Mouse (Mus musculus) CH12.LX (cell line): ENCODE results near the gene Corin. TPM values are rescaled to one million over a fixed set of nuclear protein-coding genes. Genes with fewer than 3 reads are reported as not detected.
A peak's percentile ranks its signal among the peaks of the same experiment; 100 is the strongest.

Experiments used
- DNase-seq: peaks from one replicate; pipeline ENCODE4 v3.0.0-alpha.2; 2013; ENCODE audit errors: extremely low read depth
- H3K27ac ChIP-seq: 2 replicates; pipeline ENCODE4 v1.5.1; 2012; ENCODE audit warnings: low read depth, mild to moderate bottlenecking, control low read depth, moderate library complexity; ENCODE audit not compliant: insufficient read depth
- H3K27me3 ChIP-seq: replicated peaks from 2 replicates; pipeline ENCODE3; 2012; ENCODE audit warnings: inconsistent platforms
- H3K36me3 ChIP-seq, 2 experiments: replicated peaks in 1 of 2; 2 replicates each; pipeline versions ENCODE3 to v1.6.1; 2012; ENCODE audit warnings: inconsistent platforms in 1 of 2, low read length in 1 of 2, mild to moderate bottlenecking in 1 of 2, mixed read lengths in 1 of 2, moderate library complexity in 1 of 2; ENCODE audit not compliant: control insufficient read depth in 1 of 2, insufficient read depth in 1 of 2
- H3K4me1 ChIP-seq, 2 experiments: 2 replicates each; pipeline ENCODE4 v1.6.1; 2012; ENCODE audit warnings: inconsistent platforms in 1 of 2, moderate library complexity in 1 of 2; ENCODE audit not compliant: insufficient read depth in 2 of 2, control insufficient read depth in 1 of 2
- H3K4me2 ChIP-seq: 2 replicates; pipeline ENCODE4 v1.6.1; 2012; ENCODE audit warnings: low read depth, mild to moderate bottlenecking, control low read depth; ENCODE audit not compliant: poor library complexity, insufficient read depth, severe bottlenecking
- H3K4me3 ChIP-seq, 3 experiments: fragments of 150-350 bp in 1 of 3; sonication (generic) in 1 of 3; replicated peaks in 1 of 3; 2 replicates each; pipeline versions ENCODE3 to v1.5.1; 2011 to 2012; ENCODE audit warnings: low read depth in 2 of 3, low read length in 2 of 3, mild to moderate bottlenecking in 2 of 3, moderate library complexity in 2 of 3, control low read depth in 1 of 3, improper control_type of control experiment in 1 of 3, inconsistent platforms in 1 of 3, mixed read lengths in 1 of 3; ENCODE audit not compliant: poor library complexity in 1 of 3
- H3K79me2 ChIP-seq: replicated peaks from 2 replicates; pipeline ENCODE4 v1.6.1; 2012; ENCODE audit warnings: mild to moderate bottlenecking, moderate library complexity; ENCODE audit not compliant: control insufficient read depth, poor library complexity, insufficient read depth, severe bottlenecking; ENCODE audit errors: extremely low read depth
- H3K9ac ChIP-seq: 2 replicates; pipeline ENCODE4 v1.6.1; 2012; ENCODE audit warnings: low read depth, mild to moderate bottlenecking, control low read depth, moderate library complexity; ENCODE audit not compliant: insufficient read depth
- H3K9me3 ChIP-seq: replicated peaks from 2 replicates; pipeline ENCODE3; 2012; ENCODE audit warnings: low read length, inconsistent platforms, mixed read lengths
- BHLHE40 ChIP-seq: IDR thresholded peaks from 2 replicates; pipeline ENCODE4 v1.6.1; 2011; ENCODE audit warnings: mild to moderate bottlenecking, low read depth, low read length, improper control_type of control experiment
- CTCF ChIP-seq, 2 experiments: IDR thresholded peaks in 1 of 2; conservative IDR thresholded peaks in 1 of 2; 2 replicates each; pipeline ENCODE4 v1.5.1; 2011 to 2012; ENCODE audit warnings: low read depth in 2 of 2, low read length in 2 of 2, improper control_type of control experiment in 1 of 2, inconsistent platforms in 1 of 2, mild to moderate bottlenecking in 1 of 2, moderate library complexity in 1 of 2
- ELF1 ChIP-seq: IDR thresholded peaks from 2 replicates; pipeline ENCODE4 v1.6.1; 2014; ENCODE audit warnings: low read depth, mild to moderate bottlenecking, inconsistent platforms, low read length, improper control_type of control experiment
- ETS1 ChIP-seq: conservative IDR thresholded peaks from 2 replicates; pipeline ENCODE4 v1.6.1; 2012; ENCODE audit warnings: low read depth, mild to moderate bottlenecking, inconsistent platforms, low read length, improper control_type of control experiment, moderate library complexity
- JUN ChIP-seq: IDR thresholded peaks from 2 replicates; pipeline ENCODE4 v1.6.1; 2011; ENCODE audit warnings: low read depth, mild to moderate bottlenecking, low read length, improper control_type of control experiment, moderate library complexity; ENCODE audit not compliant: insufficient read depth
- KAT2A ChIP-seq: IDR thresholded peaks from 2 replicates; pipeline ENCODE4 v1.6.1; 2012; ENCODE audit warnings: low read length, improper control_type of control experiment, inconsistent platforms; ENCODE audit not compliant: insufficient replicate concordance
- MAFK ChIP-seq: IDR thresholded peaks from 2 replicates; pipeline ENCODE4 v1.6.1; 2011; ENCODE audit warnings: low read length, improper control_type of control experiment; ENCODE audit not compliant: insufficient replicate concordance
- PAX5 ChIP-seq: IDR thresholded peaks from 2 replicates; pipeline ENCODE4 v1.6.1; 2012; ENCODE audit warnings: low read length, inconsistent platforms, mixed read lengths
- POLR2A ChIP-seq: IDR thresholded peaks from 2 replicates; pipeline ENCODE4 v1.6.1; 2011; ENCODE audit warnings: low read depth, mild to moderate bottlenecking, improper control_type of control experiment, low read length
- SMC3 ChIP-seq: IDR thresholded peaks from 2 replicates; pipeline ENCODE4 v1.6.1; 2011; ENCODE audit warnings: low read depth, low read length, improper control_type of control experiment
- TBP ChIP-seq: conservative IDR thresholded peaks from 2 replicates; pipeline ENCODE4 v1.6.1; 2011; ENCODE audit warnings: low read depth, low read length, improper control_type of control experiment
- TCF12 ChIP-seq: IDR thresholded peaks from 2 replicates; pipeline ENCODE4 v1.6.1; 2014; ENCODE audit warnings: low read depth, mild to moderate bottlenecking, inconsistent platforms, low read length, improper control_type of control experiment
- USF1 ChIP-seq: IDR thresholded peaks from 2 replicates; pipeline ENCODE4 v1.6.1; 2014; ENCODE audit warnings: low read depth, mild to moderate bottlenecking, inconsistent platforms, low read length, improper control_type of control experiment
- USF2 ChIP-seq: conservative IDR thresholded peaks from 2 replicates; pipeline ENCODE4 v1.6.1; 2011; ENCODE audit warnings: low read depth, low read length, improper control_type of control experiment
- ZC3H11A ChIP-seq: IDR thresholded peaks from 2 replicates; pipeline ENCODE4 v1.6.1; 2012; ENCODE audit warnings: low read depth, mild to moderate bottlenecking, inconsistent platforms, low read length, improper control_type of control experiment
- ZNF384 ChIP-seq: IDR thresholded peaks from 2 replicates; pipeline ENCODE4 v1.6.1; 2012; ENCODE audit warnings: low read depth, low read length, improper control_type of control experiment, inconsistent platforms
- dilution Hi-C: fragments of 300-500 bp; cut with MboI; formaldehyde crosslinking; loops from 2 replicates; pipeline ENCODE4 v1.14.3; 2020; ENCODE audit warnings: low sequenced_read_pairs; ENCODE audit not compliant: extremely low pct_unique_long_range_greater_than_20kb, extremely low pct_ligation_motif_present
- in situ Hi-C: fragments of 300-500 bp; cut with MboI; formaldehyde crosslinking; loops from 3 replicates; pipeline ENCODE4 v1.14.3; 2019; ENCODE audit warnings: low sequenced_read_pairs, low pct_ligation_motif_present, low pct_unique_long_range_greater_than_20kb, mixed read lengths
- polyA plus RNA-seq: library from polyadenylated mRNA; unstranded; fragments of >175 nt; gene quantifications from 2 replicates; pipeline ENCODE4 v1.2.1, GENCODE M21; 2012; ENCODE audit warnings: low read depth; ENCODE audit not compliant: insufficient read length
- total RNA-seq, 2 experiments: library from RNA; depleted of rRNA; stranded (reverse); fragments of 300-350 nt in 1 of 2; fragments of >200 nt in 1 of 2; gene quantifications; 2 replicates each; pipeline ENCODE4 v1.2.3; 2012 to 2014

Corin gene
- total and polyA plus RNA-seq, 3 experiments, result not detected

DNA sequence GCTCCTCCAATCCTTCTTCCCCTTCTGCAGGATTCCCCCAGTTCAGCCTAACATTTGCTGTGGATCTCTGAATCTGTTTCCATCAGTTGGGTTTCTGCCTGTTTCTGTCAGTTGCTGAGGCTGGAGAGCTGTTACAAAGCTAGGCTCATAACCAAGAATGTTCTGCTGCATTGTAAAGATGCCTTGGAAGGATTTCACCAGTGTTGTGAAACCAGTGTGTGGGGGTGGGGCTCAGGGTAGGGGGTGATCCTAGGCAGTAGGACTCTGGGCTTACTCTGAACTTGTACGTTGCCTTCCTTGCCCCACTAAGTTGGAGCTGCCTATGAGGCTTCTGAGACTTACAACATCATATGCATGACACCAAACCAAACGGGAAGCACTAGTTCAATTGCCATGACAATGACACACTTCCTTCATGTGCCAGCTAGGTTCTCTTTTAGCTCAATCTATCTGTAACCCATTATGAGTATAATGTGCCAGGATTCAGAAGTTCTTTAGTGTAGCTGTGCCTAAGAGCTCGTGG, 242.4 kb downstream of the Corin start:
- in situ Hi-C loops, result no loop called here
- Histone ChIP-seq H3K79me2 (no peaks in the 10 kb centered on the region), H3K27ac (no peak overlapping the region), H3K9ac (no peak overlapping the region), H3K4me1 (0 out of 4 replicates have a peak, but pooled peaks cover 0 to 3% of the 10 kb centered on the region in 2 experiments), H3K36me3 (peaks cover 52 to 89% of the 10 kb centered on the region in 2 experiments), H3K4me2 (no peak overlapping the region), H3K27me3 (no peaks in the 10 kb centered on the region), H3K9me3 (peaks cover 7% of the 10 kb centered on the region), H3K4me3 (no peak overlapping the region)
- dilution Hi-C loops, result no loop called here
- TF ChIP-seq ZNF384, result no peak
- TF ChIP-seq ZC3H11A, result no peak
- TF ChIP-seq PAX5, result no peak
- no peak for TF ChIP-seq CTCF (conservative IDR thresholded peaks at IDR 0.05 in 1 of 2, IDR thresholded peaks at IDR 0.05 in 1 of 2; ENCODE audit: low read depth in 2 of 2, low read length in 2 of 2)
- no peak for TF ChIP-seq JUN
- no peak for TF ChIP-seq MAFK
- no peak for TF ChIP-seq TBP
- no peak for TF ChIP-seq ELF1
- TF ChIP-seq TCF12, result no peak
- no peak for TF ChIP-seq ETS1
- TF ChIP-seq KAT2A, result no peak
- TF ChIP-seq SMC3, result no peak
- DNase-seq, result no peak

DNA sequence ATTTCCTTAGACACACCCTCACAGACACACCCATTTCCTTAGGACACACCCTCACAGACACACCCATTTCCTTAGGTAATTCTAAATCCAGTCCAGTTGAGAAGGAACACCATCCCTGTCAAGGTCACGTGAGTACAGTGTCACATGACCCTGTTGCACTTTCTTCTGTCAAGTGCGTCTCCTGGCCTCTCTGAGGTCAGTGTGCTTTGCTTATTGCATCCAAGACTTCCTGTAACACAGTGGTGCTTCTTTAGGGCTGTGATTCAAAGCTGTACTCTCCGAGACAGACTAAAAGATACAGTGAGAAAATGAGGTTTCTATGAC, 245.0 kb downstream of the Corin start:
- Histone ChIP-seq H3K79me2 (no peaks in the 10 kb centered on the region), H3K4me2 (no peak overlapping the region), H3K4me1 (peaks cover 3% of the 10 kb centered on the region in 2 experiments; a peak in 1 of 4 replicates), H3K9ac (no peak overlapping the region), H3K27ac (no peak overlapping the region), H3K36me3 (peaks cover 49 to 94% of the 10 kb centered on the region in 2 experiments), H3K4me3 (no peak overlapping the region), H3K9me3 (peaks cover 7% of the 10 kb centered on the region), H3K27me3 (no peaks in the 10 kb centered on the region)
- in situ Hi-C loops, result no loop called here
- dilution Hi-C loops, result no loop called here
- TF ChIP-seq USF1, result peak; percentile 64
- TF ChIP-seq BHLHE40, result peak; percentile 42; the same call in 1 of the 2 replicates
- no peak for TF ChIP-seq CTCF (conservative IDR thresholded peaks at IDR 0.05 in 1 of 2, IDR thresholded peaks at IDR 0.05 in 1 of 2; ENCODE audit: low read depth in 2 of 2, low read length in 2 of 2)
- no peak for TF ChIP-seq POLR2A
- TF ChIP-seq USF2, result peak; percentile 72
- DNase-seq, result peak; percentile 29
